Mouse (Mus musculus) bone marrow macrophage, adult 2 months (primary cell): ENCODE data around the gene Dstyk.

Source experiments
- CTCF ChIP-seq: IDR thresholded peaks from 2 replicates; pipeline ENCODE4 v1.5.1; 2012; ENCODE audit warnings: low read depth, mild to moderate bottlenecking, low read length, moderate library complexity
- POLR2A ChIP-seq: IDR thresholded peaks from 2 replicates; pipeline ENCODE4 v1.6.1; 2012; ENCODE audit warnings: mild to moderate bottlenecking, low read depth, low read length, borderline replicate concordance

DNA sequence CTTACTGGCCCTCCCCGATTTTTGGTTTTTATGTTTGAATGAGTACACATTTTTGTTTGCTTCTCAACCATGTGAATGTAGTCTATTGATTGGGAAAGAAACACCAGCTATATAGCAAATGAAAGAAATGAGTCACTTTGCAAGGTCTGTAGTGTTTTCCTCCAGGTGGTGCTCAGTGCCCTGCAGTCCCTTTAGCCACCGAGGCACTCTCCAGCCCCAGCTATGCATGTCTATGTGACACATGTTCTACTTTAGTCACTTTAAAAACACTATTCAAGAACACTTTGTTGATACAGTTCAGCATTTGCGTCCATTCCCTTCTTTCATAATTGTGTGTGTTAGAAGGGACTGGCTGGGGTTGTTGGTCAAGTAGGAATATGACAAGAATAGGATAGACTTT lies 65.9 kb downstream of the Dstyk start:
- TF ChIP-seq POLR2A: no peak
- TF ChIP-seq CTCF: no peak
